Mouse (Mus musculus) limb, embryonic 11.5 days (tissue): ENCODE measurements at regions not wholly inside any gene's neighbourhood (a gene's known extent, or its start where the extent isn't known, plus 50 kb on each side); places are given as distances from the start of the nearest gene placed in this dataset.

ENCODE experiments used
- ATAC-seq: fragments of 200-750 bp; cut with Nextera tagmentation; 2 replicates; pipeline ENCODE4 v1.8.0; 2017; ENCODE audit warnings: low read depth; ENCODE audit not compliant: insufficient number of reproducible peaks, low FRiP score, low TSS enrichment
- DNase-seq: peaks from one replicate; pipeline ENCODE4 v3.0.0-alpha.2; 2015; ENCODE audit warnings: low spot score
- H3K27ac ChIP-seq: fragments of 300-500 bp; sonication (generic); replicated peaks from 2 replicates; pipeline ENCODE4 v1.5.1; 2014; ENCODE audit warnings: low read depth, mild to moderate bottlenecking, low read length
- H3K27me3 ChIP-seq: fragments of 300-500 bp; sonication (generic); 2 replicates; pipeline ENCODE4 v1.6.1; 2014; ENCODE audit warnings: mild to moderate bottlenecking, low read length, mixed read lengths; ENCODE audit not compliant: control insufficient read depth, insufficient read depth
- H3K36me3 ChIP-seq: fragments of 300-500 bp; sonication (generic); 2 replicates; pipeline ENCODE4 v1.6.1; 2014; ENCODE audit warnings: mild to moderate bottlenecking, low read length, moderate library complexity, mixed read lengths; ENCODE audit not compliant: control insufficient read depth, insufficient read depth
- H3K4me1 ChIP-seq: fragments of 300-500 bp; sonication (generic); 2 replicates; pipeline ENCODE4 v1.6.1; 2014; ENCODE audit warnings: low read length, mixed read lengths; ENCODE audit not compliant: control insufficient read depth, insufficient read depth
- H3K4me2 ChIP-seq: fragments of 300-500 bp; sonication (generic); 2 replicates; pipeline ENCODE4 v1.6.1; 2014; ENCODE audit warnings: low read depth, mild to moderate bottlenecking, moderate library complexity; ENCODE audit not compliant: severe bottlenecking
- H3K4me3 ChIP-seq: fragments of 300-500 bp; sonication (generic); 2 replicates; pipeline ENCODE4 v1.5.1; 2014; ENCODE audit warnings: low read depth, low read length
- H3K9ac ChIP-seq: fragments of 300-500 bp; sonication (generic); 2 replicates; pipeline ENCODE4 v1.6.1; 2014; ENCODE audit warnings: mild to moderate bottlenecking, low read length
- H3K9me3 ChIP-seq: fragments of 300-500 bp; sonication (generic); 2 replicates; pipeline ENCODE4 v1.6.1; 2016; ENCODE audit warnings: low read length; ENCODE audit not compliant: control insufficient read depth
- WGBS: fragments of 180-500 bp; shearing (Covaris S2); extraction: QIAGEN DNeasy Blood & Tissue Kit; methylation state at CpG from one replicate; pipeline ENCODE4 v1.1.7; 2014; 5-methylcytosine and 5-hydroxymethylcytosine counted together

- H3K9ac ChIP-seq: no peak overlapping the region
- H3K4me2 ChIP-seq: no peak overlapping the region
- ATAC-seq (no peak), DNase-seq (no peak)
- H3K4me3 ChIP-seq: no peak overlapping the region
- no peaks in the 10 kb centered on the region for H3K27me3 ChIP-seq
- 62% methylated on average over 1 of the region's 1 CpGs for WGBS
- no peaks in the 10 kb centered on the region for H3K4me1 ChIP-seq
- no peaks in the 10 kb centered on the region for H3K36me3 ChIP-seq
- H3K27ac ChIP-seq: no peak overlapping the region
- no peaks in the 10 kb centered on the region for H3K9me3 ChIP-seq
Measured at GRCm38 (mm10) chr3:40164181-40164580, 366.9 kb upstream of the Intu start.

- Histone ChIP-seq H3K4me1 (no peaks in the 10 kb centered on the region), H3K4me2 (no peak overlapping the region), H3K27me3 (no peaks in the 10 kb centered on the region), H3K9ac (no peak overlapping the region), H3K9me3 (no peaks in the 10 kb centered on the region), H3K4me3 (no peak overlapping the region), H3K36me3 (no peaks in the 10 kb centered on the region), H3K27ac (0 out of 2 replicates have a peak overlapping the region, but pooled peaks have one; percentile 9)
- 33% methylated on average over 12 of the region's 12 CpGs for WGBS
- peak; percentile 50 for DNase-seq
- ATAC-seq: peak; percentile 65; the same call in 1 of the 2 replicates
Measured at GRCm38 (mm10) chr3:40167970-40168626, 363.0 kb upstream of the Intu start.

- Histone ChIP-seq H3K4me2 (no peak overlapping the region), H3K4me3 (no peak overlapping the region), H3K9me3 (no peaks in the 10 kb centered on the region), H3K27me3 (no peaks in the 10 kb centered on the region), H3K27ac (no peak overlapping the region), H3K36me3 (no peaks in the 10 kb centered on the region), H3K9ac (no peak overlapping the region), H3K4me1 (no peaks in the 10 kb centered on the region)
- WGBS: 85% methylated on average over 2 of the region's 2 CpGs
- ATAC-seq (no peak), DNase-seq (no peak)
Measured at GRCm38 (mm10) chr3:40169590-40169989, 361.5 kb upstream of the Intu start.

GRCm38 (mm10) chr3:40179726-40180317, 351.3 kb upstream of the Intu start:
- Histone ChIP-seq H3K4me3 (no peak overlapping the region), H3K4me2 (no peak overlapping the region), H3K9me3 (no peaks in the 10 kb centered on the region), H3K27me3 (no peaks in the 10 kb centered on the region), H3K9ac (no peak overlapping the region), H3K36me3 (no peaks in the 10 kb centered on the region), H3K27ac (no peak overlapping the region), H3K4me1 (no peaks in the 10 kb centered on the region)
- no peak for ATAC-seq
- DNase-seq: no peak
- WGBS: 78% methylated on average over 3 of the region's 3 CpGs

GRCm38 (mm10) chr3:40185597-40186320, 345.3 kb upstream of the Intu start:
- no peak overlapping the region for H3K4me3 ChIP-seq
- no peaks in the 10 kb centered on the region for H3K9me3 ChIP-seq
- no peaks in the 10 kb centered on the region for H3K27me3 ChIP-seq
- DNase-seq (no peak), ATAC-seq (no peak)
- no peak overlapping the region for H3K27ac ChIP-seq
- H3K36me3 ChIP-seq: no peaks in the 10 kb centered on the region
- H3K4me1 ChIP-seq: no peaks in the 10 kb centered on the region
- WGBS: 72% methylated on average over 5 of the region's 5 CpGs
- H3K4me2 ChIP-seq: no peak overlapping the region
- H3K9ac ChIP-seq: no peak overlapping the region

- no peaks in the 10 kb centered on the region for H3K27me3 ChIP-seq
- ATAC-seq: no peak
- no peak overlapping the region for H3K4me2 ChIP-seq
- no peaks in the 10 kb centered on the region for H3K9me3 ChIP-seq
- no peaks in the 10 kb centered on the region for H3K36me3 ChIP-seq
- no peak overlapping the region for H3K4me3 ChIP-seq
- no peak overlapping the region for H3K9ac ChIP-seq
- H3K27ac ChIP-seq: no peak overlapping the region
- 86% methylated on average over 6 of the region's 6 CpGs for WGBS
- DNase-seq: no peak
- H3K4me1 ChIP-seq: no peaks in the 10 kb centered on the region
Measured at GRCm38 (mm10) chr3:40189529-40189928, 341.6 kb upstream of the Intu start.

GRCm38 (mm10) chr3:40190024-40190423, 341.1 kb upstream of the Intu start:
- 79% methylated on average over 4 of the region's 4 CpGs for WGBS
- DNase-seq (no peak), ATAC-seq (no peak)
- H3K9ac ChIP-seq: no peak overlapping the region
- no peak overlapping the region for H3K4me3 ChIP-seq
- H3K27me3 ChIP-seq: no peaks in the 10 kb centered on the region
- H3K4me2 ChIP-seq: no peak overlapping the region
- H3K36me3 ChIP-seq: no peaks in the 10 kb centered on the region
- H3K4me1 ChIP-seq: no peaks in the 10 kb centered on the region
- H3K9me3 ChIP-seq: no peaks in the 10 kb centered on the region
- no peak overlapping the region for H3K27ac ChIP-seq

GRCm38 (mm10) chr3:40200174-40200573, 330.9 kb upstream of the Intu start:
- Histone ChIP-seq H3K4me2 (no peak overlapping the region), H3K27me3 (no peaks in the 10 kb centered on the region), H3K27ac (no peak overlapping the region), H3K9ac (no peak overlapping the region), H3K36me3 (no peaks in the 10 kb centered on the region), H3K9me3 (no peaks in the 10 kb centered on the region), H3K4me3 (no peak overlapping the region), H3K4me1 (no peaks in the 10 kb centered on the region)
- 87% methylated on average over 4 of the region's 4 CpGs for WGBS
- DNase-seq: no peak
- no peak for ATAC-seq
